Mouse (Mus musculus): ENCODE results near the gene Gpr173. TPM values are rescaled to one million over a fixed set of nuclear protein-coding genes. Genes with fewer than 3 reads are reported as not detected.

Gene Gpr173
- polyA plus RNA-seq, 1 experiment from 2014 or later: 4.2 TPM

Other genes starting within 250 kb of the Gpr173 start
- 3.9 and 5.0 TPM in 2 replicates for gene Iqsec2, start 224.4 kb downstream of the Gpr173 start, polyA plus RNA-seq (2015; fragmentation: Nextera tagmentation; extraction: Ambion mirVana)
- gene Kdm5c, start 135.7 kb downstream of the Gpr173 start, polyA plus RNA-seq (2015; fragmentation: Nextera tagmentation; extraction: Ambion mirVana): 43.4 and 44.0 TPM in 2 replicates
- gene Kantr, start 41.2 kb downstream of the Gpr173 start, polyA plus RNA-seq (2015; fragmentation: Nextera tagmentation; extraction: Ambion mirVana): 16.8 and 17.8 TPM in 2 replicates
- 30.3 and 35.4 TPM in 2 replicates for gene Tspyl2, start 26.3 kb downstream of the Gpr173 start, polyA plus RNA-seq (2015; fragmentation: Nextera tagmentation; extraction: Ambion mirVana)
- gene Cldn34a, start 194.6 kb upstream of the Gpr173 start, polyA plus RNA-seq (2015; fragmentation: Nextera tagmentation; extraction: Ambion mirVana): not detected in 2 replicates

Data from kidney, embryonic 15.5 days (tissue).